Mouse (Mus musculus): Measurements from ENCODE around the gene Rslcan18.
A peak's percentile ranks its signal among the peaks of the same experiment; 100 is the strongest.

GRCm38 (mm10) chr13:67108194-67108820, 7.8 kb downstream of the Rslcan18 start, which contains the start of gene Gm28557:
- no peak for TF ChIP-seq CTCF (IDR thresholded peaks at IDR 0.05; ENCODE audit: control insufficient read depth, insufficient read depth, insufficient replicate concordance, low read depth, low read length)
- TF ChIP-seq POLR2A (IDR thresholded peaks at IDR 0.05; ENCODE audit: control insufficient read depth, low read depth, low read length), result 0 out of 2 replicates have a peak, but pooled peaks have one; percentile 45

Measured in testis, adult 2 months (tissue).